Mouse (Mus musculus): ENCODE measurements around the gene Acsm2. TPM values are rescaled to one million over a fixed set of nuclear protein-coding genes. Genes with fewer than 3 reads are reported as not detected.

The Acsm2 gene
- polyA plus RNA-seq, 1 experiment from 2014 or later = not detected

DNA sequence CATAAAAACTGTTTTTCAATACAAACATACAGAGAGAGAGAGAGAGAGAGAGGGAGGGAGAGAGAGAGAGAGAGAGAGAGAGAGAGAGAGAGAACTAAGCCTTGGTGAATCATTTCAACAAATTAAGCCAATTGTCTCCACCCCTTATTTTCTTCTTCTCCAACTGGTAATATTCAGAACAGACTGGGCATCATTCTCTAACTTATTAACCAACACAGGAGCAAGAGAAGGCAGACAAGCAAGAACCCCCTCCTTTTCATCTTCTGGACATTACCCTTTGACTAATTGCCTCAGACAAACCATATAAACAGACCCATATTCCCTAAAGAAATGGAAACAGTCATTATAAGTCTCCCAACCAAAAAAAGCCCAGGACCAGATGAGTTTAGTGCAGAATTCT is 84.6 kb downstream of the Acsm2 start:
- H3K4me3 ChIP-seq (ENCODE audit: low read length) = no peak overlapping the region
- no peak overlapping the region for H3K27ac ChIP-seq (ENCODE audit: low read length)
- H3K9me3 ChIP-seq (ENCODE audit: control insufficient read depth, low read length) = no peaks in the 10 kb centered on the region
- H3K36me3 ChIP-seq (ENCODE audit: control insufficient read depth, insufficient read depth, low read length) = no peaks in the 10 kb centered on the region
- no peak overlapping the region for H3K4me2 ChIP-seq (ENCODE audit: low read depth, low read length)
- no peaks in the 10 kb centered on the region for H3K4me1 ChIP-seq (replicated peaks; ENCODE audit: control insufficient read depth, insufficient read depth, low read length)
- H3K9ac ChIP-seq (ENCODE audit: low read length) = no peak overlapping the region
- H3K27me3 ChIP-seq (ENCODE audit: control insufficient read depth, insufficient read depth, low read depth, low read length) = no peaks in the 10 kb centered on the region
- ATAC-seq (ENCODE audit: low read depth) = no peak

GRCm38 (mm10) chr7:119642307-119642706 is 88.2 kb downstream of the Acsm2 start:
- Histone ChIP-seq H3K27ac (ENCODE audit: low read length) (no peak overlapping the region), H3K4me2 (ENCODE audit: low read depth, low read length) (no peak overlapping the region), H3K9me3 (ENCODE audit: control insufficient read depth, low read length) (no peaks in the 10 kb centered on the region), H3K4me1 (replicated peaks; ENCODE audit: control insufficient read depth, insufficient read depth, low read length) (no peaks in the 10 kb centered on the region), H3K27me3 (ENCODE audit: control insufficient read depth, insufficient read depth, low read depth, low read length) (no peaks in the 10 kb centered on the region), H3K4me3 (ENCODE audit: low read length) (no peak overlapping the region), H3K36me3 (ENCODE audit: control insufficient read depth, insufficient read depth, low read length) (no peaks in the 10 kb centered on the region), H3K9ac (ENCODE audit: low read length) (no peak overlapping the region)
- 68% methylated on average over 5 of the region's 5 CpGs for WGBS
- no peak for ATAC-seq (ENCODE audit: low read depth)

Other genes starting within 250 kb of the Acsm2 start
- gene Gp2, start 95.1 kb upstream of the Acsm2 start, polyA plus RNA-seq (2015; fragmentation: Nextera tagmentation; extraction: Ambion mirVana) = 0.08 TPM in 1 of 2 replicates, not detected in the other
- gene Umod, start 75.1 kb upstream of the Acsm2 start, polyA plus RNA-seq (2015; fragmentation: Nextera tagmentation; extraction: Ambion mirVana) = not detected in 2 replicates
- gene Acsm5, start 34.9 kb upstream of the Acsm2 start, polyA plus RNA-seq (2015; fragmentation: Nextera tagmentation; extraction: Ambion mirVana) = not detected in 2 replicates
- gene Pdilt, start 30.9 kb upstream of the Acsm2 start, polyA plus RNA-seq (2015; fragmentation: Nextera tagmentation; extraction: Ambion mirVana) = not detected in 2 replicates
- 4.1 and 4.3 TPM in 2 replicates for gene Acsm1, start 52.7 kb downstream of the Acsm2 start, polyA plus RNA-seq (2015; fragmentation: Nextera tagmentation; extraction: Ambion mirVana)
- not detected in 2 replicates for gene Acsm4, start 135.7 kb downstream of the Acsm2 start, polyA plus RNA-seq (2015; fragmentation: Nextera tagmentation; extraction: Ambion mirVana)
- 60.3 and 60.6 TPM in 2 replicates for gene Thumpd1, start 166.5 kb downstream of the Acsm2 start, polyA plus RNA-seq (2015; fragmentation: Nextera tagmentation; extraction: Ambion mirVana)
- gene Acsm3, start 206.6 kb downstream of the Acsm2 start, polyA plus RNA-seq (2015; fragmentation: Nextera tagmentation; extraction: Ambion mirVana) = 0.21 and 0.43 TPM in 2 replicates
- 26.2 and 29.1 TPM in 2 replicates for gene Rexo5, start 239.7 kb downstream of the Acsm2 start, polyA plus RNA-seq (2015; fragmentation: Nextera tagmentation; extraction: Ambion mirVana)
- 25.6 and 29.5 TPM in 2 replicates for gene Eri2, start 239.7 kb downstream of the Acsm2 start, polyA plus RNA-seq (2015; fragmentation: Nextera tagmentation; extraction: Ambion mirVana)

All from lung, embryonic 16.5 days (tissue).